Mouse (Mus musculus) colon, adult 2 months (tissue): Measurements from ENCODE around the gene 4930432M17Rik. TPM values are rescaled to one million over a fixed set of nuclear protein-coding genes. Genes with fewer than 3 reads are reported as not detected.

Source experiments
- polyA plus RNA-seq: library from polyadenylated mRNA; depleted of rRNA; stranded (reverse); fragments of >200 nt; gene quantifications from 2 replicates; pipeline ENCODE4 v1.2.3, GENCODE M21; 2012; rRNA removed

Gene 4930432M17Rik
- polyA plus RNA-seq, result not detected in 2 replicates

GRCm38 (mm10) chr3:121670462-121670861, at the start of gene 4930432M17Rik:
4930432M17Rik (plus strand) TSS chr3:121670762.

GRCm38 (mm10) chr3:121722971-121723844, 52.6 kb downstream of the 4930432M17Rik start, which contains the start of gene F3:
F3 (plus strand) TSS chr3:121723537.

Other genes with a start within 250 kb of the 4930432M17Rik start
- 77.1 and 85.5 TPM in 2 replicates for gene Cnn3, start 244.3 kb upstream of the 4930432M17Rik start, polyA plus RNA-seq
- gene Slc44a3, start 138.4 kb upstream of the 4930432M17Rik start, polyA plus RNA-seq, result 25.5 and 25.8 TPM in 2 replicates
- gene F3, start 52.8 kb downstream of the 4930432M17Rik start, polyA plus RNA-seq, result 40.3 and 43.3 TPM in 2 replicates
- 6.3 and 11.3 TPM in 2 replicates for gene Abcd3, start 144.5 kb downstream of the 4930432M17Rik start, polyA plus RNA-seq